Mouse (Mus musculus) cerebellum, adult (tissue): ENCODE measurements around the gene Cartpt.
"Not testable (repeated sequence)": the region's sequence is repeated elsewhere in the genome, so short reads cannot be mapped to it uniquely, and the experiment has no call there.

ENCODE experiments used
- ATAC-seq: cut with Nextera tagmentation; 2 replicates; pipeline ENCODE4 v1.9.2; 2017; ENCODE audit warnings: mild to moderate bottlenecking, moderate library complexity, mixed read lengths; ENCODE audit not compliant: insufficient number of reproducible peaks, low FRiP score, low TSS enrichment

Gene Cartpt

DNA sequence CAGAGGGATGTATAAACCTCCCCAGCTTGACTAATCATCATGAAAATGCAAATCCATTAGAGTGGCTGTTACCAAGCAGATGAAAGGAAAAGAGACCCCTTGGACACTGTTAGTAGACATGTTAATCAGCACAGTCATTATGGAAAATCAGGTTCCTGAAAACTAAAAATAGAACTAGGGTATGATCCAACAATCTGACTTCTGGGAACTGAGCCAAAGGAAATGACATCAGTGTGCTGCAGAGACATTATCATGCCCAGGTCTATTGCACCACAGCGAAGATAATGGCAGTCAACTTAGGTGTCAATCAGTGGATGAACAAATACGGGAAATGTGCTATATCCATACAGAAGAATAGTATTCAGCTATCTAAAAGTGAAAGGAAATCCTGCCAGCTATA lies 43.0 kb downstream of the Cartpt start:
- ATAC-seq = no peak

DNA sequence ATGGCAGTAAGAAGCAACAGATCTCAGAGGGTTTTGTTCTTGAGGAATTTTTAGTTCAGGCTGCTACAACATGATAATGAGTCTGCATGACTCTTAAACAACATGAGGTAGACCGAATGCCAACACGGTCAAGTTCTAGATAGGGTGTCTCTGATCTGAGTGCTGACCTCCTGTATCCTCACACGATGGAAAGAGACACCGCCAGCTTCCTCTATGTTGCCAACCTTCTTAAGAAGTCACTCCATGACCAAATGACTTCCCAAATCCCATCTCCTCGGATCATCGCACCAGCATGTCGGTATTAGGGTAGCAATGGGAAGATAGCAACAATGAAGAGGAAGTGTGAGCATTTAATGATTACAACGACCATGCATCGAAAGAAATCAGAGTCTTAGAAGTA lies 43.6 kb downstream of the Cartpt start:
- no peak for ATAC-seq

DNA sequence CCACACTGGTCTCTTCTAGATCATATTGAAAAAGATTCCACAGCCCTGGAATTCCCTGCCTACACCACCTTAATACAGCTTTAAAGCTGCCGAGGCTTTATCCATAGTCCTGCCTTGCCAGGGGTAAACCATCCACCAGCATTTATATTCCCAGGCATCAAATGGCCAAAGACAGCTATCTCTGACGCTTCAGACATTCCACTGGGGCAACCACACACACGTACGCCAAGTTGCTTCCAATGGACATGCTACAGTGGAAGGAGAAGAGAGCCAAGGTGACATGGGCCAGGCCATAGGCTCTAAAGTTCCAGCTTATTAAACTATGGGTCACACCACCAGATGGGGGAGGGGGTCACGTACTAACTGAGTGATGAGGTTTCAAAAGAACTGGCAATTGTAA lies 45.7 kb downstream of the Cartpt start:
- no peak for ATAC-seq

DNA sequence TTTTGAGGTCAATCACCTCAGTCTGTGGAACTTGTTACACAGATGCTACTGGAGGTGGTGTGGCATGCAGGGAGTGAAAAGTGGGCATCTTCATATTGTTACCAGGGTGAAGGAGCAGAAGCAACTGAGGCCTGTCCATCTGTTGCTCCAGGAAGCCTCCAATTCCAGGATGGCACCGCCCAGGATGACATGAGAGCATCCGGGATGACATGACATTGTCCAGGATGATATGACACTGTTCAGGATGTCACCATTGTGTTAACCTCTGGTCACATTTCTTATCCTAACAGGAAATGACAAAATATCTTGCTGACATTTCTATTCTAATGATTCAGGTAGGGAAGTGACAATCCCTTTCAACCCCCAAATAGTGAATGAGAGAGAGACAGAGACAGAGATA lies 47.8 kb downstream of the Cartpt start:
- no peak for ATAC-seq

- ATAC-seq = not testable (repeated sequence)
Observed at GRCm38 (mm10) chr13:99852416-99852815, 48.5 kb downstream of the Cartpt start.

- ATAC-seq = no peak
Observed at GRCm38 (mm10) chr13:99851026-99851425, 49.9 kb downstream of the Cartpt start.

DNA sequence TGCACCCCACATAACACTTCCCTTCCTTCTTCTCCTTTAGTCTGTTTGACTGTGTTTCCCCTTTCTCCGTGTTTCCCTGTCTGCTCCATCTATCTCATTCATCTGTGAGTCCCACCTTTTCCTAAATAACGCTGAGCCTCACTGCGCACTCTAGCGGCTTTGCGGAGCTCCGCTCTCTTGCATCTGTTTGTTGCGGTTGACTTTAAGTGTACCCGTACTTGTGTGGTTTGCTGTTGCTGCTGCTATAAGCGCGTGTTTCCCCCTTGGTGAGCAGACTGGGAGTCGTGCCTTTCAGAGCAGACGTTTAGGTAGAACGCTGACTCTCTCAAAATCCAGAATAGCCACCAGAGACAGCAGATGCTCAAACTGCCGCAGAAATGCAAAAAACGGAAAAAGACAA lies 51.3 kb downstream of the Cartpt start:
- ATAC-seq = no peak
